Mouse (Mus musculus): ENCODE measurements at regions not wholly inside any gene's neighbourhood (a gene's known extent, or its start where the extent isn't known, plus 50 kb on each side); places are given as distances from the start of the nearest gene placed in this dataset.
A peak's percentile ranks its signal among the peaks of the same experiment; 100 is the strongest.

DNA sequence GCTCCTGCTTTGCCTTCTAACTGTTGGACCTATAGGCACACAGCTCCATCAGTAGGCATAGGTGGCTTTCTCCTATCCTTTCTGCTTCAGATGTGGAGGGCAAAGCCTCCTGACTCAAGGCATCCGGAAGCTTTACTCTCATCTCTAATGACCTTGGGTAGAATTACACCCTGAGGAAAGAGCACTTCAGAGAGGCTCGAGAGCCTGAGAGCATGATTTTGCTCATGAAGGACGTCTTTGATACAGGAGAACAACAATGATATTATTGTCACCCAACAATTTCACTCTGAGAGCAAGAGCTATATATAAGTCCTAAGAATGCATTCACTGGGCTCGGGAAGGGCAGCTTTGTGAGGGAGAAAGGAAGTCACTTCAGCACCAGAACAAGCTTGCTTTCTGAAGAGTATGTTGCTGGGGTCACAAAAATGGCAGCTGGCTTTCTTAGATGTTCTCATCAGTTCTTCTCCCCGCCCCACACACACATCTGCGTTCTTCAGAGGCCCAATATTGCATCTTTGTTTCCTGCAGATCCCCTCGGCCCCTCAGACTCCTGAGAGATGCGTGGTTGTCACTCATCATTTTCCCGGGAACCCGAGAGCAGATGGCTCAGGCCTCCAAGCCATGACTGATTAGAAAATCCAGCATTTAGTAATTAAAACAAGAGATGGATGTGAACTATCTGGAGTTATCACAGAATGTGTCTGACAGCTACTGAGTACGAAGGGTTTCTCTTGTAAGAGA, 110.7 kb upstream of the Tgfbr2 start:
- DNase-seq (ENCODE audit: low read depth, low spot score), result no peak

DNA sequence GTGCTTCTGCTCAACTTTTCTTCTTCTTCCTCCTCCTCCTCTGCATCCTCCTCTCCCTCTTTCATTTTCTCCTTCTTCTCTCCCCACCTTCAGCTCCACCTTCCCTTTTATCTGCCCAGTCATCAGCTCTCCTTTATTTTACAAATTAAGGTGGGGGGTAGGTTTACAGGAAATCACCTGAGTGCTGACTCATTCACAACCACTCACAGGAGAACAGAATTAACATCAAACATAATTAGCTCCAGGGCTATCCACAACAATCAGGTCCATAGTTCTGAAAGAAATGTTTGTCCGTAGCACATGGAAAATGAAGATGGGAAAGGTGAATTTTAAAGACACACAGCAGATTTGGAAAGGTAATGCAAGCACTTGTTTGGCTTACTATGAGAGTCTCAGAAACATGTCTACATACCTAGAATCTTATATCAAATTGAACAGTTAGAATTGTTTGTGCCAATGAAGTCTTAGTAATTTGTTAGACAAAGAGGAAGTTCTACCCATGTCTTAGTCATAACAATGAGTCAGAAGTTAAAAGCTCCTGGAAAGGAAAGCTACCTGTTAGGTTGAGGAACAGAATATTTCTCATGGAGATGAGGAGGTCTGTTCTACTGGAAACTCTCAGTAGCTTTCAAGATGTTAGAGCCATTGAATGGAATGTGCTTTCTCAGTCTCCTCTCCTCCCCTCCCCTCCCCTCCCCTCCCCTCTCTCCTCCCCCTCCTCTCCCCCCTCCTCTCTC, 108.8 kb upstream of the Tgfbr2 start:
- DNase-seq (ENCODE audit: low read depth, low spot score), result peak; percentile 62

DNA sequence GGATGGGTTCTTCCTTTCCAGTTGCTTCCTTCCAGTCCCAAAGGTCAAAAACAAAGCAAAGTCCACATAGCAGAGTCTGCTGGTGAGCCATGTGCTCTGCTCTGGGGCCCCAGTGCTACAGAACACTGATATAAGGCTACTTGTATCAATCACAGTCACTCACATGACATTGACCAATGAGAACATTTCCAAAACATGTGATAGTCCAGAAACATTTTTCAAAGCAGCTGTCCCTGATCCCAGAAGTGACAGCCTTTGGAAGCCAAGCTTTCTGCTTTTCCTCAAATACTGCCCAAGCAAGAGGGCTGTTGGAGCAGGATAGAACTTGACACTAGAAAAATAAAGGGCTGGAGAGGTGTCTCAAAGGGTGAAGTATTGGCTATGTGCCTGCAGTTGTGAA, 106.5 kb upstream of the Tgfbr2 start:
- DNase-seq (ENCODE audit: low read depth, low spot score), result no peak

DNA sequence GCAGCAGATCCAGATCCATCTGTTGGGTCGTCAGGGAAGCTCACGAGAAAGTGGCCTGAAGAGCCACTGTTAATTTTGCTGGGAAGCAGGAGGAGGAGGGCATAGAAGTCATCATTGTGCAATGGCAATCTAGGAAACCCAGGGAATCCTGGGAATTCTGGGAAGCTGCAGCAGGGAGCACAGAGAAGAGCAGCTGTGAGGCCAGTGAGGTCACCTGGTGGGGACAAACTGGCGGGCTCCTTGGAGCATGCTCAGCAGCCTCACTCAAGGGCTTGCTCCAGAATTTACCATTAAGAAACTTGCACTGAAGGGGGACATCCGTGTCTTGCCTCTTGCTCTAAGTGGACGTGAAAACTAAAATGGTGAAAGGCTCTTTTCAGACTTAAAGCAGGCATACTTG, 105.0 kb upstream of the Tgfbr2 start:
- no peak for DNase-seq (ENCODE audit: low read depth, low spot score)

DNA sequence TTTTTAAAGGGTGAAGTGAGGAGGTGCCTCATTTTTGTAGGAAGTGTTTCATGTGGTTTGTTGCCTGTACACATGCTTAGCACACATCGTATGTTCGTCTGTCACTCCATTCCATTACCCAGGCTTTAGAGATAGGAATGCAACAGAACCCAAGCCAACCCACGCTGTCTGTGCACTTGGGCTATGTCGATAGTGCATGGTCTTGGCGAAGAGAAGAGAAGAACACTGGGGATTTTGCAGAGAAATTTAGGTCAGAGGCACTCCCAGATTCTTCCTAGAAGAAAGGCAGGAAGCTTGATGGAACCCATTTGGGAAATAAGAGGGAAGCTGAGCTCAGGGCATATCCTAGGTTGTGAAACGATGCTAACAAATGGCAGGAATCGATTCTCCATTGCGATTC, 103.7 kb upstream of the Tgfbr2 start:
- no peak for DNase-seq (ENCODE audit: low read depth, low spot score)

DNA sequence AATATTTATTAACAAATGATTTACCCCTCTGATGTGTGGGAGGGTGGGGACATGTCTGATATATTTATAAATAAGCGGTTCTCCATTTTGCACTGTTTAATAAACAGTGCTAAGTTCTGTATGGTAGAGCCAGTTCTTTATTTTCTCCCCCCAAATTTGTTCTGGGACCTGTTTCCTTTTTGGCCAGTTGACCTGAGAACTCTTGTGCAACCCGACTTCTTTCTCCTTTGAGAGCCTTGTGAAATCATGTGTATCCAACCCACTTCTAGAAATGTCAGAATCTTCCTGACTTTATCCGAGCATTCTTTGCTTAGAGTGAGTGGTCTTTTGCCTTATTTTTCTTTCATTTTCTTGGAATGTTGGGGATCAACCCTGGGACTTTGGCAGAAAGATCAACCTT, 102.6 kb upstream of the Tgfbr2 start:
- no peak for DNase-seq (ENCODE audit: low read depth, low spot score)

DNA sequence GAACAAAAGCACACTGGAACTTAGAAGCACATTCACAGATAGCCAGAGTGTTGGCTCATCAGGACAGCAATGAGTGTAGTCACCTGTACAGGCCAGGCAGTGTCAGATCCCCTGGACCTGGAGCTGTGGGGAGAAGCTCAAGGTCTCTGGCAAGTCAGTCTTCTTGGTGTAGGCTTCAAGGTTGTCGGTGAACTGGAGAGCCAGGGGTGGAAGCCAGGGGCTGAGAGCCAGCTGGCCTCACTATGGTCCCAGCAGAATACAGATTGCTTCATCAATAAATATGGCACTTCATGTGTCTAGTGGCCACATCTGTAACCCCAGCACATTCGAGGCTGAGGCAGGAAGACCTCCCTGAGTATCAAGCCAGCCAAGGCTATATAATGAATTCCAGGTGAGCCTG, 101.0 kb upstream of the Tgfbr2 start:
- no peak for DNase-seq (ENCODE audit: low read depth, low spot score)

DNA sequence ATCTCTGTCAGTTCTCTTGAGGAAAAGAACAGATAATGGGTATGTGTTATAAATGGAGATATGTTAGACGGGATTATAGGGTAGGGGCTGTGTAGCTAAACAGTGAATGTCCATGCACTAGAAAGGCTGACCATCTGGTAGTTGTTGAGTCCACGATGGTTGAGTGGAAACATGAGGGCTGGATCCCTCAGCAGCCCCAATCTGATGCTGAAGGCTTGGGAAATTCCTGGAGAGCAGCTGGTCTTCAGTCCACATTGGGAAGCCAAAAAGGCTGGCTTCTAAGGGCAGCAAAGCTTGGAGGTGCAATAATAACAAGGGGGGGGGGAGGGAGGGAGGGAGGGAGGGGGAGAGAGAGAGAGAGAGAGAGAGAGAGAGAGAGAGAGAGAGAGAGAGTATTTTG, 97.3 kb upstream of the Tgfbr2 start:
- DNase-seq (ENCODE audit: low read depth, low spot score), result no peak

DNA sequence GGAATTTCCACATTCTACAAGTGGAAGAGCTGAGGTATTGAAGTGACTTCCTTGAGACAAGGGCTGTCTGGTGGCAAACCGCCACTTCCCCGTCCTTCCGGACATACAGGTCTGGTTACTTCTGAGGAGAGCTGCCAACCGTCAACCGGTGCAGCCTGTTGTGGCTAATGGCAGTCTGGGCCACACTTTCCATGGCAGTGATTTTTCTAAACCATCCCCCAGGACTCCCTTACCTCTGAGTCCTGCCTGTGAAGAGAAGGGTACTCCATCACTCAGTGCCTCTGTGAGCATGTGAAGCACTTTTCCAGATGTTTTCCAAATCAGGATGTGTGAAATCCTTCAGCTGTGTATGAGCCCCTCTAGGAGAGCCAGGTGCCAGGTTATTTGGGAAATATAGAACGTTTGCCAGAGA, 95.3 kb upstream of the Tgfbr2 start:
- DNase-seq (ENCODE audit: low read depth, low spot score), result no peak

DNA sequence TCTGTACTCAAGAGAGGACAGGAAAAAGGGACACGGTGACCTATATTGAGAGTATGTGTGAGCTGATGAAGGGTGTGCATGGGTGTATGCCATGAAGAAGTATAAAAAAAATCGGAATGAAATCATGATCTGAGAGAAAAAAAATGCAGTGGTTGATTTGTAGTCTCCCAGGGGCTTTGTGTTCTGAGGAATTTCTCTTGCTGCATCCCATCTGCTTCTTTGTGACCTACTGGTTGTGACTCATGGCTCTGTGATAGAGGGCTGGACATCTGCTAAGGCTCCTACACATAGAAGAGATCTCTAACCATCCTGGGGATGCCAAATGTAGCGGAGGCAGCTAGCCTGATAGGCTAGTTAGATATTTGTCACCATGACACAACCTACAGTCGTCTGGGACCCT, 92.3 kb upstream of the Tgfbr2 start:
- DNase-seq (ENCODE audit: low read depth, low spot score), result no peak

DNA sequence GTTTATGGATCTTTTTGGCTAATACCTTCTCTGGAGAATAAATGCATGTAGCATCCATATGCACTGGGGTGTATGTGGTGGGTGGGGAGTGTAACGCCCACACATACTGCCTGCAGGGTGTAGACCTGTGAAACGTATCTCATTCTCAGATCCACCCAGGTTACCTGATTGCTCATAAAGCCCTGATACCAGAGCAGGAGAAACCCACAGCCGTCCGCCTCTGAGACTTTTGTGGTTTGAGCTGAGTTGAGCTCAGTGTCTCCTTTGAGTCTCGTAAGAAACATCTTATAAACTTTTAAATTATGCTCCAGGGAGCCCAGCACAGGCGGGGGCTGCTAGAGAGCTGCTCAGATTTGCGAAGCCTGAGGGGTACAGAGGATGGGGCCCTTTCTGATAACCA, 88.7 kb upstream of the Tgfbr2 start:
- DNase-seq (ENCODE audit: low read depth, low spot score), result no peak

DNA sequence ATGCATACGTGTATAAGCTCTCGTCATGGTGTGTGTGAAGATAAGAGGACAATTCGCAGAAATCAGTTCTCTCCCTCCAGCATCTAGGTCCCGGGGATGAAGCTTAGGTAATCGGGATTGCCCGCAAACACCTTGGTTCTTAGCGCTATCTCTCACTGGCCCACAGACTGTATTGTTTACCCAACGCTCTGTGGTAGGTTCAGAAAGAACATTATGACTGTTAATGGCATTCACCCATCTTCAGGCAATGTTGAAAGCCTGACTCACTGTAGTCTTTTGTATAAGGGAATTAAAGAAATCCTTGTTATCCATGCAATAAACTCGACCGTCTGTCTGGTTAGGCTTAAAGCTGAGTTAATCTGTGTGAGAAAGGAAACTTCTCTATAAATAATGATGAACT, 84.4 kb upstream of the Tgfbr2 start:
- DNase-seq (ENCODE audit: low read depth, low spot score), result no peak

DNA sequence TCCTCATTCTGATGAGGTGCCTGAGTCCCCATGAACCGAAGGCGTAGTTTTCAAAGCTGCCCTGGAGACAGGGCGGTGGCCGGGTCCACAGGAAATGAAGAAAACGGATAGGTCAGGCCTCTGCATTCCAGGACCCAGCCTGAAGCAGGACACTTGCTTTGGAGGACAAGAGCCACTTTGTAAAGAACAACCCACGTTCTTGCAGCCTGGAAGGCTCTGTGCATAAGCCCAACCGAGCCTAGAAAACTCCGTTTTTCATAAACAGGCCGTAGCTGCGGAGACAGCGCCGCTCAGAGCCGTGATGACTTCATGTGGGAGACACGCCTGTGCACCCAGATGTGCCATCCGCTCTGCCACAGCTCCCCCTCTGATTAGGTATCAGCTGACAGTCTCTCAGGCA, 78.4 kb upstream of the Tgfbr2 start:
- DNase-seq (ENCODE audit: low read depth, low spot score), result peak; percentile 73

DNA sequence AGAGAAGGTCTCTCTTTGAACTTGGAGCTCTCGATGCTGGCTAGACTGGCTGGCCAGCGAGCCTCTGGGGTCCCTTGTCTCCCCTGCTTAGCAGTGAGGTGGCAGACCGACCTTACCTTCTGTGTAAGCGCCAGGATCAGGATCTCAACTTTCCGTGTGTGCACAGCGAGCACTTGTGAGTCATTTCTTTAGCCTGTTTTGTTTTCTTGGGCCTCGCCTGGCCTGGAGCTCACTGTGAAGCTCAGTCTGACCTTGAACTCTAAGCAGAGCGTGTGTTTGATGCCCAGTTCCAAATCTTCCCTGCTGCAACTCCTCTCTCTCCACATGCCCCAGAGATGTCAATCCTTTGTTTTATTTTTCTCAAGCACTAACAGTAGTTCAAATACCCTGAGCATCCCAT, 77.6 kb upstream of the Tgfbr2 start:
- DNase-seq (ENCODE audit: low read depth, low spot score), result no peak

DNA sequence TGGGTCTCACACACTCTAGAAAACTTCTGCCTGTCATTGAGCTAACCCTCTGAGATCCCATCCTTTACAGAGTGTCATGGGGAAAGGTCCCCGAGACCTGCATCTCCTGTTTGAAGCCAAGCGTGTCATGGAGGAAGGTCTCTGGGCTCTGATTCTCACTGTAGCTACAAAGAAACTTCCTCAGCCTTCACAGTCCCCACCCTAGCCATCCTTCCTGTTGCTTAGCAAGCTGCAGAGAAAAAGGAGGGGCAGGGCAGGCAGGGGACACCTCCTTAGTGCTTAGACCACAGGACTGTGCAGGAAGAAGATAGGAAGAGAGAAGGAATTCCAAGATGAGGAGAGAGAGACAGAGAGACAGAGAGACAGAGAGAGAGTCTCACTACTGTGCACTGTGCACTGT, 74.6 kb upstream of the Tgfbr2 start:
- no peak for DNase-seq (ENCODE audit: low read depth, low spot score)

DNA sequence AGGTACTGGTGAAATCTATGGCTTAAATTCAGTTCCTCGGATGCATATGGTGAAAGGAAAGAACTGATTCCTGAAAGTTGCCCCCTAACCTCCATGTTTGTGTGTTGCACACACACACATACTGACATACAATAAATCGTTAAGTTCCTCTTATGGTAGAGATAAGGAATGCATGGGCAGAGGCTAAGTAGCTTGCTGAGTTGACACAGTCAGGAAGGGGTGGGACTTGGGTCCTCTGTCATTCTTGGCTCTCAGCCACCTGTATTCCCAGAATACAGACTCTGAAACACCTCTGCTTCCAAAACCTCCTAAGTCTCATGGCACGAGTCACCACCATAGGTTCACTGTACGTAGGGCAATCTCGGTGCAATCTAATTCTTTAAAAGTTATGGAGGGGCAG, 70.0 kb upstream of the Tgfbr2 start:
- no peak for DNase-seq (ENCODE audit: low read depth, low spot score)

DNA sequence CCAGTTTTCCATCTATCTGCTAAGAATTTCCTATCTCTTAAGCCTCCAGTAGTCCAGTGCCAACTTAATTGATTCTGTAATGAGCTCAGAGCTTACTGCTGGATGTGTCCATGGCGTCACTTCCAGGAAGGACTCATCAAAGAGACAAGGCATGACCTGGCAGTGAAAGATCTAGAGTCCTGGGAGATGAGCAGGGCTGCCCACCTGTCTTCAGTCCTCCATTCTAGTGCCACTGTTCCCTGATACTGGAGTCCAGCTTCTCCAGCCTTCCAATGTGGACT, 69.4 kb upstream of the Tgfbr2 start:
- DNase-seq (ENCODE audit: low read depth, low spot score), result no peak

DNA sequence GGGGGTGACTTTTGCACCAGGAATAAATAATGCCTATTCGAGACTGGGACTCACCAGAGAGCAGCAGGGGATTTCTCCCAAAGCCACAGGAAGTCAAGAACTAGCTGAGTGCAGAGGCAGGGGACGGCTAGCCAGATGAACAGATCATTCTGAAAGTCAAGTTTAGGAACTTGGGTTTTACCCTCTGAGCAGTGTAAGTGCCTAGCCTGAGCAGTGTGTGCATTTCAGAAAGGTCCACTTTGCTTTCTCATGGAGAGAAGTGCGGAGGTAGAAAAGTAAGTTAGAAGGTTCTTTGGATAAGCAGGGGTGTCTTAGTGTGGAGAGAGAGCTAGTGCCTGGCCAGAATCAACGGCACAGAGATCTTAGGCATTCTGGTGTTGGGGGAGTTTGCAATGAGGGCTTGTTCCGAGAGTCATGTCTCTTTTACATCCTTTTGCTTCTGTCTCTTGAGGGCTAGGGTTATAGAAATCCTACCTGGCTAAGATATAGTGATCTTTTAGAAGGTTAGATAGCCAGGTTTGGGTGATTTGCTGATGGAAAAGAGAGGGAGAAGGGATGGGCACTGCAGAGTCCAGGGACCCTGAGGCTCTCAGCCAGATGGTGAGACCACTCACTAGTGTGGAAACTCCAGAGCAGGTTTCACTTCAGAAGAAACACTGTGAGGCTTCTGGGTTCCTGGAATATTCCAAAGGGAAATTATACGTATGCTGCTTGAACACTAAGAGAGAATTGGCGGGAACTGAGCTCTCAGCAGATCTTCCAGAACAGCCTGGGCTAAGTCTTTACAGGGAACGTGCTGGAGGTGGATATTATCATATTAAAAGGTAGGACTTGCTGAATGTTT, 68.8 kb upstream of the Tgfbr2 start:
- no peak for DNase-seq (ENCODE audit: low read depth, low spot score)

DNA sequence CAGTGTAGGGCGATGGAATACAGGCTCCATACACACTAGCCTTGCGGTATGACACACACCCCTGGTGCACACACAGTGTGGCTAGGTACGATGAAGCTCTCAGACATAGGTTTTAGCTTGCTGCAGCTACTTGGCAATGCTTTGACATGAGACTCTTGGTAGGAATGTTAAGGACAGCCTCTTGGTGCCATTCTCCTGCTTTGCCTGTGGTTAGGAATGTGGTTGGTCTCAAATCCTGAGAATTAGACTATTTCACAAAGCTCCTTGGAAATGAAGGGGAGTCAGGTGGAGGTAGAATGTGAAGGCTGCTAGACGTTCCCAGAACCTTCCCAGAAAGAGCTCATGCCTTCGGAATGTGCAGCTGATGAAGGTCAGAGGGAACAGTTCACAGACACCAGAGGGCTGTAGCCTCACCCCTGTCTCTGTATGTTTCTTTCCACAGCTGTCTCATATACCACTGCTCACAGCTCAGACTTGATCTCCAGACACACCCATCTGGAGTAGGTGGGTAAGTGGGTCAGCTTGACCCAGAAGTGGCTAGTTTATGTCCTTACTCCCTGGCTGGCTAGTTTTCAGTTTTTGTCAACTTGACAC, 66.9 kb upstream of the Tgfbr2 start:
- DNase-seq (ENCODE audit: low read depth, low spot score), result peak; percentile 44

DNA sequence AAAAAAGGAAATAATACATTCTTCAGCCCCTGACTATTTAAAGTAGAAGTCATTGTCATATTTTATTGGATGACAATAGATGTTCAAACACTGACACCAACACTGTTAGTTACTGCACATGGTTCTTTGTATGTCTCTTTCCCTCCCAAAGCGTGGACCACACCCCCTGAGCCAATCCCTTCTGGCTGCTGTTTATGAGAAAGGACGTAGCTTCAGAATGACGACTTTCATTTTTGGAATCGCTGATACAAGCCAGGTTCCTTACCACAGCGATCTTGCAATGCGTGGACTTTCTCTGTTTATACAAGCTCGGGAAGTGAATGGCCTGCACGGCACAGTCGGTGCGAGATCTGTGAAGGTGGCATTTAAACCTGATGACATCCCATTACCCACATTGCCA, 66.1 kb upstream of the Tgfbr2 start:
- no peak for DNase-seq (ENCODE audit: low read depth, low spot score)

DNA sequence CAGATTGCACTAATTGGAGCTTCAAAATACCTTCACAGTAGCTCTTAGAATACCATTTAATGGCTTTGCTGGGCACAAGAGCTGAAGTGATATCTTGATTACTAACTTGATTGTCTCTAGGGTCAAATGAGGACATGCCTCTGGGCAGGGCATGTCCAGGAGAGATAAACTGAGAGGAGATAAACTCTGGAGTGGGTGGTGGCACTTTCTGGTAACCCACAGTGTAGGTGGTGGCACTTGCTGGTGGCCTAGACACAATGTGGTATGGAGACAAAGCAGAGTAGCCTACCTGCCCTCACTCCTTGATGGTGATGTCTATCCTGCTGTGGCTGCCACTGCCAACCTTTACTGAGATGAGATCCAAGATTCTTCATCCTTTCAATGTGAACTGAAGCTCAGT, 61.7 kb upstream of the Tgfbr2 start:
- no peak for DNase-seq (ENCODE audit: low read depth, low spot score)

DNA sequence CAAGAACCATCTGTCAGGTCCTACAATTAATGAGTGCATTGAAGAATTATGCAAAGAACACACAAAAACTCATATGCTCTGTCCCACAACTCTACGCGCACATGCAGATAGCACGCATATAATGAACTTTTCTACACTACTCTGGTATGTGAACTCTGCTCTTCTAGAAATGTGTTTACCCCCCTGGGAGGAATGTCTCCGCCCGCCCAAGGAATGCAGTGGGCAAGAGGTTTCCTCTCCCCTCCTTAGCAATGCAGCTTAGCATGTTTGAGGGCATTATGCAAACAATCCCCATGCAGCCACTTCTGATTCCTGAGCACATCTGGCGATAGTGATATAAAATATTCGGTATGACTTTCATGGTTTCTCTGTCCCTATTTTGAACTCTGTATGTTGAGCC, 59.0 kb upstream of the Tgfbr2 start:
- no peak for DNase-seq (ENCODE audit: low read depth, low spot score)

DNA sequence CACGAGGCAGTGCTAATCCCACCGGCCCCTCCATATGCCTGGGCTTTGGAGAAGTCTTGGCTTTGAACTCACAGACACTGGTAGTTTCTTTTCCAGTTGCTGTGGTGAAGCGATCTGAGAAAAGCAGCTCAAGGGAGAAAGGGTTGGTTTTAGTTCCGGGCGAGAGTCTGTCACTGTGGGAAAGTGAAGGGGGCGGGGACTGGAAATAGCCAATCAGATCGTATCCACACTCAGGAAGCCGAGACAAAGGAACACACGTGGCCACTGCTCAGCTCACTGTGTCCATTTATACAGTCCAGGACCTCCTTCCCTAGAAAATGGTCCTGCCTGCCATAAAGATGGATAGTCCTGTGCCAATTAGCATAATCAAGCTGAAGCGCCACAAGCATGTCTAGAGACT, 57.2 kb upstream of the Tgfbr2 start:
- no peak for DNase-seq (ENCODE audit: low read depth, low spot score)

Measured in ZHBTc4 (cell line).